In genomic region chr16:85802954-85803353, GRCm38 (mm10) we compare ENCODE assay signal across 8 mouse cellular contexts. TPM values are rescaled to one million over a fixed set of nuclear protein-coding genes. Genes with fewer than 3 reads are reported as not detected.
A peak's percentile ranks its signal among the peaks of the same experiment; 100 is the strongest.
DNase-seq lines count a peak whose midpoint lies in the region; ATAC-seq and TF ChIP-seq lines count a peak whose summit lies in the region.

Gene Adamts1, minus strand, starts transcription at chr16:85803113.

- H3K27ac ChIP-seq in liver, embryonic 15.5 days (replicated peaks): peak within 1 kb of the TSS; percentile 48
- H3K27ac ChIP-seq in olfactory bulb, adult 2 months (ENCODE audit: insufficient read depth, low read depth, low read length): no peak within 1 kb of the TSS

- no peaks in the 10 kb centered on the region for H3K36me3 ChIP-seq in G1E (replicated peaks)
- H3K36me3 ChIP-seq in liver, embryonic 15.5 days (replicated peaks): no peaks in the 10 kb centered on the region

- no peak for TF ChIP-seq CTCF in G1E (IDR thresholded peaks at IDR 0.05; ENCODE audit: low read depth, low read length)
- no peak for TF ChIP-seq CTCF in olfactory bulb, adult 2 months (IDR thresholded peaks at IDR 0.05; ENCODE audit: insufficient read depth, low read depth, low read length)

- H3K4me2 ChIP-seq in liver, embryonic 15.5 days: peak within 1 kb of the TSS; percentile 70

- under 1% methylated on average over 26 of the region's 26 CpGs for WGBS in liver, embryonic 15.5 days (ENCODE audit: insufficient replicate concordance)
- under 1% methylated on average over 26 of the region's 26 CpGs for WGBS in olfactory bulb, adult 2 months

- no peak for ATAC-seq in G1E (ENCODE audit: extremely low read depth, insufficient number of reproducible peaks, low FRiP score, poor library complexity, severe bottlenecking)
- peak; percentile 48; the same call in 1 of the 2 replicates for ATAC-seq in liver, embryonic 15.5 days (ENCODE audit: insufficient read depth)
- ATAC-seq in activated CD4-positive, CD25-positive, alpha-beta regulatory T cell, adult 4 months: no peak

- peaks cover 29% of the 10 kb centered on the region for H3K9me3 ChIP-seq in G1E (replicated peaks)
- H3K9me3 ChIP-seq in liver, embryonic 15.5 days (replicated peaks): no peaks in the 10 kb centered on the region

- no peak for TF ChIP-seq POLR2A in olfactory bulb, adult 2 months (IDR thresholded peaks at IDR 0.05; ENCODE audit: insufficient read depth, low read depth, low read length)

- no peak for DNase-seq in G1E (ENCODE audit: low spot score)
- DNase-seq in cerebellum, adult 18-20 months: peak; percentile 37 to 58
- peak; percentile 91 for DNase-seq in forelimb bud, embryonic 11.5 days (ENCODE audit: low read depth, low spot score)
- DNase-seq in heart, postnatal 14 days: peak; percentile 94 to 95
- DNase-seq in layer of hippocampus, adult 11-12 months (ENCODE audit: low spot score): peak; percentile 78

- intact Hi-C loops in heart, postnatal 14 days (cut with DNase I): loop anchor here (5.0 to 10.0 kb wide), 3 partner anchors 81 to 1894 kb away; partner anchors contain the start of gene Bach1

- H3K4me3 ChIP-seq in G1E (ENCODE audit: low read depth, low read length): peak within 1 kb of the TSS; percentile 16; the same call in 1 of the 2 replicates
- H3K4me3 ChIP-seq in liver, embryonic 15.5 days (replicated peaks): peak within 1 kb of the TSS; percentile 49
- H3K4me3 ChIP-seq in olfactory bulb, adult 2 months (ENCODE audit: insufficient read depth, low read depth, low read length): peak within 1 kb of the TSS; percentile 51

- H3K4me1 ChIP-seq in G1E (ENCODE audit: insufficient read depth, low read depth, low read length): peaks cover 3% of the 10 kb centered on the region; the same call in 1 of the 2 replicates
- H3K4me1 ChIP-seq in liver, embryonic 15.5 days (replicated peaks): no peaks in the 10 kb centered on the region; the same call in 1 of the 2 replicates
- peaks cover 35% of the 10 kb centered on the region for H3K4me1 ChIP-seq in olfactory bulb, adult 2 months (ENCODE audit: control insufficient read depth, insufficient read depth, low read length)

- peak within 1 kb of the TSS; percentile 18; the same call in 1 of the 2 replicates for H3K9ac ChIP-seq in liver, embryonic 15.5 days

- peaks cover 24% of the 10 kb centered on the region; the same call in 1 of the 2 replicates for H3K27me3 ChIP-seq in G1E (ENCODE audit: insufficient read depth, low read length)
- H3K27me3 ChIP-seq in liver, embryonic 15.5 days: peaks cover 48% of the 10 kb centered on the region

RNA-seq across cellular contexts. Expression of gene Adamts1, which starts in this region (rescaled TPM):
- not detected in 2 replicates for total RNA-seq in G1E (2014; fragmentation: Nextera tagmentation)
- total RNA-seq in G1E (2017): 0.06 and 0.11 TPM in 2 replicates
- polyA plus RNA-seq in G1E (2012): not detected in 2 replicates
- 10 to 100 TPM; 33.5 to 50.5 TPM for total RNA-seq in heart, postnatal 14 days (2021)
- polyA plus RNA-seq in liver, embryonic 15.5 days (2015; fragmentation: Nextera tagmentation; extraction: Ambion mirVana): 6.3 and 8.3 TPM in 2 replicates
- polyA plus RNA-seq in olfactory bulb, adult 2 months (2012; ENCODE audit: insufficient read depth, insufficient read length, low replicate concordance, missing spikeins): not detected in 2 replicates
- polyA plus RNA-seq in activated CD4-positive, CD25-positive, alpha-beta regulatory T cell, adult 4 months (2017; shearing (Covaris generic)): not detected

Comparison
In these comparisons a context has a peak if more than half of its experiments do, and no peak if none do; other contexts are left out.
1. RNA of gene Adamts1 (total RNA-seq): 33.5 to 50.5 TPM in heart, postnatal 14 days; 0.06 to 0.11 TPM in G1E; every median in the first group is over 10 times any median in the second.
2. Peak in every context shown above with its lines, with median percentiles within 50 percentile points of each other: H3K4me3 ChIP-seq.